Mouse (Mus musculus) erythroblast, embryonic 14.5 days (primary cell): Measurements from ENCODE around the gene Kat2b. TPM values are rescaled to one million over a fixed set of nuclear protein-coding genes. Genes with fewer than 3 reads are reported as not detected.
"Not testable (repeated sequence)": the region's sequence is repeated elsewhere in the genome, so short reads cannot be mapped to it uniquely, and the experiment has no call there.

Experiments
- H3K27me3 ChIP-seq: 2 replicates; pipeline ENCODE4 v1.6.1; 2012; ENCODE audit warnings: inconsistent platforms; ENCODE audit not compliant: control insufficient read depth
- H3K36me3 ChIP-seq: 2 replicates; pipeline ENCODE4 v1.6.1; 2012; ENCODE audit warnings: mild to moderate bottlenecking, inconsistent platforms; ENCODE audit not compliant: control insufficient read depth
- H3K4me1 ChIP-seq: 2 replicates; pipeline ENCODE4 v1.6.1; 2012; ENCODE audit warnings: inconsistent platforms; ENCODE audit not compliant: control insufficient read depth
- H3K4me3 ChIP-seq: replicated peaks from 2 replicates; pipeline ENCODE3; 2012; ENCODE audit warnings: moderate library complexity, mild to moderate bottlenecking, inconsistent platforms
- H3K9me3 ChIP-seq: 2 replicates; pipeline ENCODE4 v1.6.1; 2012; ENCODE audit warnings: low read length, inconsistent platforms, mixed read lengths; ENCODE audit not compliant: control insufficient read depth
- GATA1 ChIP-seq: IDR thresholded peaks from 2 replicates; pipeline ENCODE4 v1.6.1; 2012; ENCODE audit warnings: low read length, inconsistent platforms, mixed read lengths
- TAL1 ChIP-seq: IDR thresholded peaks from 3 replicates; pipeline ENCODE4 v1.6.1; 2012; ENCODE audit warnings: low read length, inconsistent platforms, mixed read lengths
- polyA plus RNA-seq: library from polyadenylated mRNA; stranded (reverse); fragments of >175 nt; gene quantifications from 2 replicates; pipeline ENCODE4 v1.2.3, GENCODE M21; 2012

Gene Kat2b
- polyA plus RNA-seq = 0.23 and 0.36 TPM in 2 replicates

DNA sequence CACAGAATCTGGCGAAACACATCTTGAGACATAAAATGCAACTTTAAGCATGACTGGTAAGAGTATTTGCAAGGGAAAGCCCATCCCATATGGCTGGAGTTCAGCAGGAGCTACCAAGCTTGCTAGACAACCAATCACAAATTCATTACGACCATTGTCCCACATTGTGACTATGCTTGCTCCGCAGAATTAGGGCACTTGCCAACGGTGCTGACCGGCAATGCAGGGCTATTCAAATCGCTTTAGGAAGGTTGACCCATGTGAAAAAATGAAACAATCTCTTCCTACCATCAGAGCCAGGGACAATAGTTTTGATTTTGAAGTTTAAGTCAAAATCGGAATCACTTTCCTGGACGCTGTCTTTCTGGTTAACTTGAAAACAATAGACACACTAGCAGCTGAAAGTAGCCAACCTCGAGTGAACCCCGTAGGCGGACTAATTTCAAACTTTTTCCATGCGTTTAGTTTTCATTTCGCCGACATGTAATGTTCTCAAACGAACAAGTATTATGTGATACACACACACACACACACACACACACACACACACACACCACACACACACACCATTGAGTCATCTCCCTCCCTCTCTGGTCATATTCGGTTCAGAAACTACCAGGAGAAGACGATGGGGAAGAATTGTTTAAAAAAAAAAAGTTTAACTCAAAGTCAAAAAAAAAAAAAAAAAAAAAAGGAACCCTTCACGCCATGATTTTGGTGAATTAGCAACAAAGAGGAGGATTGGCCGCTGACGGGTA lies at the start of gene Kat2b:
TSS of gene Kat2b (plus strand) at position 701 of the 758 bp plus-strand sequence.
- peaks cover 37% of the 10 kb centered on the region for H3K4me1 ChIP-seq
- peak within 1 kb of the TSS; percentile 75 for H3K4me3 ChIP-seq
- H3K36me3 ChIP-seq = peaks cover under 1% of the 10 kb centered on the region
- no peaks in the 10 kb centered on the region for H3K9me3 ChIP-seq
- TF ChIP-seq TAL1 = no peak
- no peak for TF ChIP-seq GATA1
- H3K27me3 ChIP-seq = no peaks in the 10 kb centered on the region

DNA sequence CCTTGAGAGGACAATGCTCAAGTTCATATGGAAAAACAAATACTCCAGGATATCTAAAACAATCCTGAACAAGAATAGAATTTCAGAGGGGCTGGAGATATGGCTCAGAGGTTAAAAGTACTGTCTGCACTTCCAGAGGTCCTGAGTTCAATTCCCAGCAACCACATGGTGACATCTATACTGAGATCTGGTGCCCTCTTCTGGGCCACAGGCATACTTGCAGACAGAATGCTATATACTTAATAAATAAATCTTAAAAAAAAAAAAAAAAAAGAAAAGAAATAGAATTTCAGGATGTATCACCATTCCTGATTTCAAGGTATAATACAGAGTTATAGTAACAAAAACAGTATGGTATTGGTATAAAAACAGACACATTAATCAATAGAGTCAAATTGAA lies 47.3 kb upstream of the Kat2b start:
- Histone ChIP-seq H3K4me3 (no peak overlapping the region), H3K27me3 (no peaks in the 10 kb centered on the region), H3K36me3 (peaks cover 3% of the 10 kb centered on the region; the same call in 1 of the 2 replicates), H3K4me1 (no peaks in the 10 kb centered on the region), H3K9me3 (no peaks in the 10 kb centered on the region)
- no peak for TF ChIP-seq GATA1
- TF ChIP-seq TAL1 = no peak

DNA sequence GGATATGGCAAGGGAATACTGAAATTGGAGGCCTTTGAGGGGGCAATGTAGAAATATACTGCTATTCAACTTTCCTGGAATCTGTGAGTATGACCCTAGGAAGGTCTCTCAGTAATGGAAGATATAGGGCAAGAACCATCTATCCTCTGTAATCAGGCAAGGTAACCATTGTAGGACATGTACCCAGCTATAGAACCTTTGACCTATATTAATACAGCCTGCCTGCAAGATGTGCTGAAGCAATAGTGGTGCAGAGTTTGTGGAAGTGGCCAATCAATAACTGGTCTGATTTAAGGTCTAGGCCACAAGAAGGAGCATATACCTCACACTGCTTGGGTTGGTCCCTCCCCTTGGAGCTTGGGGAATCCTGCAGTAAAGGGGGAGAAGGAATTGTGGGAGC lies 46.2 kb upstream of the Kat2b start:
- no peak for TF ChIP-seq TAL1
- no peak for TF ChIP-seq GATA1
- Histone ChIP-seq H3K9me3 (no peaks in the 10 kb centered on the region), H3K4me1 (no peaks in the 10 kb centered on the region)

DNA sequence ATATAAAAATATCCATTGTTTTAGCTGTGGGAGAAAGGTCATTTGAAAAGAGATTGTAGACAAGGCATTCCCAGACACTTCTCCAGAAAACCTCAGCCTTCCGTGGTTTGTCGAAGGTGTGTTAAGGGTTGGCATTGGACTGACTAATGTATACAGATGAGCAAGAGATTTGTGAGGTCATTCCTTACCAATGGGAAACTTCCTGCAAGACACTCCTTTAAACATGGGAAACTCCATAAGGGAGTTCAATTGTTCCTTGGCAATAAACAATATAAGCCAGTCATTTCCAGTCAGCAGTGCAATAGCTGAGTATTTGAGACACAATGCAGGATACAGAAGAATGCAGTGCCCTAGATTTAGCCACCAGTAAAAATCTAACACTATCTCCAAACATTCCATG lies 38.6 kb upstream of the Kat2b start:
- no peaks in the 10 kb centered on the region for H3K4me1 ChIP-seq
- TF ChIP-seq TAL1 (no peak), GATA1 (no peak)
- H3K4me3 ChIP-seq = no peak overlapping the region
- no peaks in the 10 kb centered on the region for H3K27me3 ChIP-seq
- no peaks in the 10 kb centered on the region for H3K9me3 ChIP-seq
- no peaks in the 10 kb centered on the region for H3K36me3 ChIP-seq

More for the DNA sequence above, 46.2 kb upstream of the Kat2b start:
- Histone ChIP-seq H3K27me3 (no peaks in the 10 kb centered on the region), H3K4me3 (no peak overlapping the region), H3K36me3 (no peaks in the 10 kb centered on the region)

DNA sequence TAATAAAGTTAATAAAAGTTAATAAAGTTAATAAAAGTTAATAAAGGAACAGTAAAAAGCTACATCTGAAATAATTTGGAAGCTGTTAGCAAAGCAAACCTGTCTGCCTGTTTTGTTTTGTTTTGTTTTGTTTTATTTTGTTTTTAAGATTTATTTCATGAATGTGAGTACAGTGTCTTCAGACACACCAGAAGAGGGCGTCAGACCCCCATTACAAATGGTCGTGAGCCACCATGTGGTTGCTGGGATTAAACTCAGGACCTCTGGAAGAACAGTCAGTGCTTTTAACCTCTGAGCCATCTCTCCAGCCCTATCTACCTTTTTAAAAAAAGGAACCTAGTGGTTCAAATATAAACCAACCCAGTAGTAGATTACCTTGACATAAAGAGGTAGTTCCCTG lies 35.5 kb upstream of the Kat2b start:
- Histone ChIP-seq H3K9me3 (no peaks in the 10 kb centered on the region), H3K4me3 (no peak overlapping the region), H3K4me1 (no peaks in the 10 kb centered on the region), H3K27me3 (no peaks in the 10 kb centered on the region), H3K36me3 (no peaks in the 10 kb centered on the region)
- TF ChIP-seq TAL1 = no peak
- no peak for TF ChIP-seq GATA1

DNA sequence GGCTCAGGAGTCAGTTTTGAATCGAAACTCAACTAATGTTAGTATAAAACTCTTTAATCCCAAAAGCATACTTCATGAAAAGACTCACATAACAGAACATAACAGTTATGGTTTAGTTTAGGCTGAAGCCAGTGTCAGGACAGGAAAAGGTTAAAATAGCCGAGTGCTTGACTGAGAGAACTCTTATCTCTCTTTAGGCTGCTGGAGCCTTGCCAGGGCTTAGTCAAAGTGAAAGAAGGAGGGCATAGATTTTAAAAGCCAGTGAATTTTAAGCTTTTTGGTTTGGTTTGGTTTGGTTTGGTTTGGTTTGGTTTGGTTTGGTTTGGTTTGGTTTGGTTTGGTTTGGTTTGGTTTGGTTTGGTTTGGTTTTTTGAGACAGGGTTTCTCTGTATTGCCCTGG lies 34.2 kb upstream of the Kat2b start:
- Histone ChIP-seq H3K4me1 (no peaks in the 10 kb centered on the region), H3K4me3 (no peak overlapping the region), H3K9me3 (no peaks in the 10 kb centered on the region), H3K27me3 (no peaks in the 10 kb centered on the region), H3K36me3 (no peaks in the 10 kb centered on the region)
- TF ChIP-seq TAL1 (no peak), GATA1 (no peak)

DNA sequence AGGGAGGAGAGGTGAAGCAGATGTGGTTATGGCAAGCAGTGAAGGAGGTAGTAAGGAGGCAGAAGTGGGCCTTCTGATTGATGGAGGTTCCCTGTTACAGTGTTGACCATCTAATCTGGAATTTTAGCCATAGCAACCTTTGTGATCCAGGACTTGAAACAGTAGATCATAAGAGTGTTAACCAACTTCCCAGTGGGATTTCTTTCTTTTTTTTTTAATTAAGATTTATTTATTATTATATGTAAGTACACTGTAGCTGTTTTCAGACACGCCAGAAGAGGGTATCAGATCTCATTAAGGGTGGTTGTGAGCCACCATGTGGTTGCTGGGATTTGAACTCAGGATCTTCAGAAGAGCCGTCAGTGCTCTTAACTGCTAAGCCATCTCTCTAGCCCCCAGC lies 27.3 kb upstream of the Kat2b start, which contains the start of gene Pp2d1:
TSS of gene Pp2d1 (minus strand) at position 101 of the 400 bp plus-strand sequence.
- H3K27me3 ChIP-seq, H3K36me3 ChIP-seq, H3K4me1 ChIP-seq, H3K9me3 ChIP-seq, H3K4me3 ChIP-seq: not testable (repeated sequence)

DNA sequence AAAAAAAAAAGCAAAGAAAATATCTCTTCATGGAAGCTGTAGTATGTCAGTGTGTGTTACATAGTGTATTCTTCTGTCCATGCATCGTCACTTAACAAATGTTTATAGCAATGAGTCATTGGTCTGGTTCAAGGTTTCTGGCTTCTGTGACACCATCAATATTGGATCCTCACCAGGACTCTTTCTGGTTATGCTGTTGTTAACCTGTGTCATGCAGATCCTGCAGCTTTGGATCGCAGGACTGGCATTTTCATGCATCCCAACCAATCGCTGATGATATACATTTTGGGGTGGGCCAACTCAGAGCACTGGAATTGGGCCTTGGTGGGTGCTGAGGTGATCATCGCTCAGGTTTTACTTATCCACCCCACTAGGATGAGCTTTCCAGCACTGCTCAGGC lies 24.1 kb upstream of the Kat2b start:
- no peaks in the 10 kb centered on the region for H3K36me3 ChIP-seq
- no peak for TF ChIP-seq GATA1
- no peak for TF ChIP-seq TAL1
- H3K9me3 ChIP-seq = no peaks in the 10 kb centered on the region
- H3K4me3 ChIP-seq = no peak overlapping the region
- no peaks in the 10 kb centered on the region for H3K27me3 ChIP-seq
- no peaks in the 10 kb centered on the region for H3K4me1 ChIP-seq

DNA sequence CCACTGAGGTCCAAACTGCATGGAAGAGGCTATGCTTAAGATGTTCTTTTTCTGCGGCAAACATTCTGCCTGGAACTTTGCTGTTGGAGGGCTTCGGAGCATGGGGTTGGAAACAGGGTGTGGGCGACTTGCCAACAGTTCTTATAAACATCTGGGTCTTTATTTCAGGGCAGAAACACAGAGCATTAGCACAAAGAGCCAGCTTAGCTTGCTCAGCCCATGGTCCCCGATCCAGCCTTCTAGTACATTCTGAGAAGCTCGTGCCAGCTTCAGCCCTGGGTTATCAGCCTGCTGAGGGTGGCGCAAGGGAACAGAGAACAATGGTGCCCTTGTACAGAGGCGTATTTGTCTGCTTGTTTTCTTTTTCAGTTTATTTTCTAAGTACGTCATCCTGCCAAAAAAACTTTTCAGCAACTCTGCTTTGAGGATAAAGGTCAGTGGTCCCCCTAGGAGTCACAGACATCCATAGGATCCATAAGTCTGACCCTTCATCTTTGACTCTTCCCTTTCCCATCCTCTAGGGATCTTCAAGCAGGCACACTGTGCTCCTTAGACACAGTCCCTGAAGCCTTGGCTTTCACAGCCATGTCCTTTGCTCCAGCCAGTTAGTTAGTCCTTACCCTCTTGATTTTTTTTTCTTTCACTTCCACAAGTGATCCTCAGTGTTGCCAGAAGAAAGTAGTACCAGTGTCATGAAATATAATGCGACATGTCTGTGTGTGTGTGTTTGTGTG lies 22.9 kb upstream of the Kat2b start:
- Histone ChIP-seq H3K4me1 (no peaks in the 10 kb centered on the region), H3K27me3 (no peaks in the 10 kb centered on the region), H3K4me3 (no peak overlapping the region), H3K9me3 (no peaks in the 10 kb centered on the region), H3K36me3 (no peaks in the 10 kb centered on the region)
- TF ChIP-seq GATA1 (no peak), TAL1 (no peak)
